Mouse (Mus musculus) heart, embryonic 12.5 days (tissue): Measurements from ENCODE around the gene Vmn1r23. TPM values are rescaled to one million over a fixed set of nuclear protein-coding genes. Genes with fewer than 3 reads are reported as not detected.
"Not testable (repeated sequence)": the region's sequence is repeated elsewhere in the genome, so short reads cannot be mapped to it uniquely, and the experiment has no call there.

ENCODE experiments used
- ATAC-seq: fragments of 200-750 bp; cut with Nextera tagmentation; 2 replicates; pipeline ENCODE4 v1.8.0; 2017; ENCODE audit warnings: moderate TSS enrichment, moderate library complexity; ENCODE audit not compliant: insufficient number of reproducible peaks, low FRiP score
- H3K27ac ChIP-seq: fragments of 300-500 bp; sonication (generic); 2 replicates; pipeline ENCODE4 v1.5.1; 2016; ENCODE audit warnings: mild to moderate bottlenecking, moderate library complexity; ENCODE audit not compliant: poor library complexity, severe bottlenecking
- H3K27me3 ChIP-seq: fragments of 300-500 bp; sonication (generic); replicated peaks from 2 replicates; pipeline ENCODE4 v1.6.1; 2016; ENCODE audit warnings: mild to moderate bottlenecking, moderate library complexity
- H3K36me3 ChIP-seq: fragments of 300-500 bp; sonication (generic); 2 replicates; pipeline ENCODE4 v1.6.1; 2016; ENCODE audit warnings: mild to moderate bottlenecking, moderate library complexity
- H3K4me1 ChIP-seq: fragments of 300-500 bp; sonication (generic); replicated peaks from 2 replicates; pipeline ENCODE4 v1.6.1; 2016; ENCODE audit warnings: mild to moderate bottlenecking
- H3K4me2 ChIP-seq: fragments of 300-500 bp; sonication (generic); 2 replicates; pipeline ENCODE4 v1.6.1; 2016; ENCODE audit warnings: mild to moderate bottlenecking, moderate library complexity
- H3K4me3 ChIP-seq: fragments of 300-500 bp; sonication (generic); 2 replicates; pipeline ENCODE4 v1.5.1; 2016; ENCODE audit warnings: mild to moderate bottlenecking
- H3K9ac ChIP-seq: fragments of 300-500 bp; sonication (generic); 2 replicates; pipeline ENCODE4 v1.6.1; 2016; ENCODE audit warnings: mild to moderate bottlenecking, moderate library complexity
- H3K9me3 ChIP-seq: fragments of 300-500 bp; sonication (generic); replicated peaks from 2 replicates; pipeline ENCODE4 v1.6.1; 2016; ENCODE audit warnings: mild to moderate bottlenecking, moderate library complexity
- WGBS: fragments of 180-500 bp; shearing (Covaris S2); methylation state at CpG from one replicate; pipeline ENCODE4 v1.1.7; 2016; 5-methylcytosine and 5-hydroxymethylcytosine counted together
- polyA plus RNA-seq: library from polyadenylated mRNA; unstranded; fragments of >200 nt; fragmentation: Nextera tagmentation; extraction: Ambion mirVana; gene quantifications from 2 replicates; pipeline ENCODE4 v1.2.1, GENCODE M21; 2016

The Vmn1r23 gene
- not detected in 2 replicates for polyA plus RNA-seq

DNA sequence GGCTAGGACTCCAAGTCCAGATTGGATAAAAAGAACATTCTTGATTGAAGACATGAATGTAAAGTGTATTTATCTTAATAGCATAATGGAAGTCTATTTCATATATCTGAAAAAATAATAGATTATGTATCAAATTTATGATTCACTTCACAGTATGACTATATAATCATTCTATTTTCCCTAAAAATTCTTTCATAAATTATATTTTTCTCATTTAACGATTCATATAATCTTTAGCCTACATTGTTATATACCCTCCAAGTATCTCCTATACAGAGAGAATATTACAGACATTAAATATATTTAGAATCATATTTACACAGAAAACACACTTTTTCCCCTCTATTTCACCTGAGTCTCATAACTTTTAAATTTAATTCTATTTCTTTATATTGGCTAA is at the start of gene Vmn1r23:
TSS of gene Vmn1r23 (minus strand) at position 101 of the 400 bp plus-strand sequence.
- Histone ChIP-seq H3K36me3 (no peaks in the 10 kb centered on the region), H3K27ac (no peak within 1 kb of the TSS), H3K9ac (no peak within 1 kb of the TSS), H3K27me3 (no peaks in the 10 kb centered on the region), H3K9me3 (no peaks in the 10 kb centered on the region), H3K4me3 (no peak within 1 kb of the TSS), H3K4me2 (no peak within 1 kb of the TSS), H3K4me1 (no peaks in the 10 kb centered on the region)
- no peak for ATAC-seq
- WGBS = 78% methylated on average over 1 of the region's 1 CpGs

DNA sequence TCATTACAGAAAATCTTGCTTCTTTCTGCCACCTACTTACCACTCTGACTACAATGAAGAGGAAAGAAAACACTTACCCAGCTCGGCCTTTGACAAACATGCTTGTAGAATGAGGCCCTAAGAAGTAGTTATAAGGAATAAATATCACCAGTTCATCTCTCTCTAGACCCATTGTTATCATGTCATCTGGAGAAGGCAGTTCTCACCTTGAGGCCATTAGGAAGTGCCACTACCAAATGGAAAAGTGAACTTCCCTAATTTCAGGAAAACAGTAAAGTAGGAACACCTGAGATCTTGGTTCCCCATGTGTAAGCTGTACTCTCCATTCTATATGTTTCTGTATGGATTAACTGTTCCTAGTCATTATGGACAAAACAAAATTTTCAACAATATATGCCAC is 34.8 kb upstream of the Vmn1r23 start, which contains the start of gene Vmn1r24:
TSS of gene Vmn1r24 (minus strand) at position 101 of the 400 bp plus-strand sequence.
- WGBS = 54% methylated on average over 1 of the region's 1 CpGs
- not testable (repeated sequence) for H3K4me2 ChIP-seq, H3K27ac ChIP-seq, H3K27me3 ChIP-seq, H3K36me3 ChIP-seq, H3K4me1 ChIP-seq, ATAC-seq, H3K4me3 ChIP-seq, H3K9ac ChIP-seq, H3K9me3 ChIP-seq

DNA sequence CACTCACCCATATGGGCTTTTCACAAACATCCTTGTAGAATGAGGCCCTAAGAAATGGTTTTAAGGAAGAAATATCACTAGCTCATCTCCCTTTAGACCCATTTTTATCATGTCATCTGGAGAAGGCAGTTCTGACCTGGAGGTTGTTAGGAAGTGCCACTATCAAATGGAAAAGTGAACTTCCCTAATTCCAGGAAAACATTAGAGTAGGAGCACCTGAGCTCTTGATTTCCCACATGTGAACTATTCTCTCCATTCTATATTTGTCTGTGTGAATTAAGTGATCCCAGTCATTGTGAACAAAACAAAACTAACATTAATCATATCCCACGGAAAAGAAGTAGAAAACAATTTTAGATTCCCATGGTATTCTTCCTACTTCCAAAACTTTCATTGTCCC is 18.7 kb downstream of the Vmn1r23 start, which contains the start of gene Vmn1r22:
TSS of gene Vmn1r22 (minus strand) at position 101 of the 400 bp plus-strand sequence.
- H3K27me3 ChIP-seq = no peaks in the 10 kb centered on the region
- no peak within 1 kb of the TSS for H3K9ac ChIP-seq
- no peak for ATAC-seq
- no peak within 1 kb of the TSS for H3K4me2 ChIP-seq
- WGBS = 65% methylated on average over 1 of the region's 1 CpGs
- no peaks in the 10 kb centered on the region for H3K4me1 ChIP-seq
- H3K27ac ChIP-seq = no peak within 1 kb of the TSS
- H3K36me3 ChIP-seq = no peaks in the 10 kb centered on the region
- H3K9me3 ChIP-seq = no peaks in the 10 kb centered on the region
- H3K4me3 ChIP-seq = no peak within 1 kb of the TSS

Other genes starting within 250 kb of the Vmn1r23 start
- 25.1 and 26.1 TPM in 2 replicates for gene Pyurf, start 234.8 kb downstream of the Vmn1r23 start, polyA plus RNA-seq
- gene Lancl2, start 224.3 kb downstream of the Vmn1r23 start, polyA plus RNA-seq = 18.7 and 21.1 TPM in 2 replicates
- 33.3 and 39.1 TPM in 2 replicates for gene Vopp1, start 101.7 kb downstream of the Vmn1r23 start, polyA plus RNA-seq
- not detected in 2 replicates for gene Vmn1r21, start 76.5 kb downstream of the Vmn1r23 start, polyA plus RNA-seq
- not detected in 2 replicates for gene Vmn1r22, start 18.8 kb downstream of the Vmn1r23 start, polyA plus RNA-seq
- gene Vmn1r24, start 34.7 kb upstream of the Vmn1r23 start, polyA plus RNA-seq = not detected in 2 replicates
- not detected in 2 replicates for gene Vmn1r25, start 54.0 kb upstream of the Vmn1r23 start, polyA plus RNA-seq
- not detected in 2 replicates for gene Vmn1r26, start 88.3 kb upstream of the Vmn1r23 start, polyA plus RNA-seq